Mouse (Mus musculus) layer of hippocampus, adult 11-12 months (tissue): ENCODE measurements around the gene Cntd1.

ENCODE experiments used
- DNase-seq: peaks from one replicate; pipeline ENCODE4 v3.0.0; 2022; ENCODE audit warnings: low spot score

Cntd1 gene

DNA sequence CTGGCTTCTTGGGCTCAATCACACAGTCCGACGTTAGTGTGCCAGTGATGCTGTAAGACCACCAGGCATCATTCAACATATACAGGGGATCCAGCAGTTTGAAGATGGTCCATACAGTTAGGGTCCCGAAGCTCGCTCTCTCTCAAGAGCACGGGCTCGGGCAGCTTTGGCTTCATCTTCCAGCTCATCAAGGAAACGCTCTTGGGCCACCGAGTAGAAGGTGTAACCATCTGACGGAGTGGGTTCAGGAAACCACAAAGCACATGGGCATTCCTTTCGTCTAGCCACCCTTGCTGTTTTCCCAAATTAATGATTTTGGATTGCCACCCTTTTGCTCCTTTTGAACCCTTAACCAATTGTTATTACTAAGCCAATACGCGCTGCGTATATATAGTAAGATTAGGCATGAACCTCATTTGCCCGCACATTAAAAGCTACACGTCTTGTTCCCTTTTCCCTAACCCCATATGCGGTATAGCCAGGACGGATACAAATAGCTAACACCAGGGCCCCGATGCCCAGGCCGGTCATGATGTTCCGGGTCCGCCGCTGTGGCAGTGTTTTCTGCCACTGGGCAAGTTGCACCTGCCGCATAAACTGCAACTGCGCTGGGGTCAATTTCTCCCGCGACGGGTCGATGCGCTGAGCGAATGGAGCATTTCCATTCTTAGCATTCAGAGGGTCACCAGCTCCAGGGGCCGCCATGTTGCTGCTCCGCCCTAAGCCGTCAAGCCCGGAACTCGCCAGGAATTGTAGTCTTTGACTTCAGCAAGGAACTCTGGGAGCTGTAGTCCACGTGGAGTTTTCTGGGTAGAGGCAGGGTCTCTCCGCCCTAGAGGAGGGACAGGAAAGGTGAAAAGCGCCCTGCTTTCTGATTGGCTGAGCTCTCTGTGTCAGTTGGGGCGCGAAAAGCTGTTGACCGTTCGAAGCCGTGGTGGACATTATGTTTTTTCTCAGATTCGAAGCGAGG, at the start of gene Cntd1, which contains the start of gene Coa3:
Cntd1 (plus strand) TSS at position 790 of the 970 bp plus-strand sequence.
Coa3 (minus strand) TSS at position 892 of the 970 bp plus-strand sequence.
- peak; percentile 84 for DNase-seq

- peak; percentile 18 for DNase-seq
Measured at GRCm38 (mm10) chr11:101229361-101229900, 49.4 kb upstream of the Cntd1 start.

GRCm38 (mm10) chr11:101230061-101230511, 48.7 kb upstream of the Cntd1 start:
- peak; percentile 17 for DNase-seq

DNA sequence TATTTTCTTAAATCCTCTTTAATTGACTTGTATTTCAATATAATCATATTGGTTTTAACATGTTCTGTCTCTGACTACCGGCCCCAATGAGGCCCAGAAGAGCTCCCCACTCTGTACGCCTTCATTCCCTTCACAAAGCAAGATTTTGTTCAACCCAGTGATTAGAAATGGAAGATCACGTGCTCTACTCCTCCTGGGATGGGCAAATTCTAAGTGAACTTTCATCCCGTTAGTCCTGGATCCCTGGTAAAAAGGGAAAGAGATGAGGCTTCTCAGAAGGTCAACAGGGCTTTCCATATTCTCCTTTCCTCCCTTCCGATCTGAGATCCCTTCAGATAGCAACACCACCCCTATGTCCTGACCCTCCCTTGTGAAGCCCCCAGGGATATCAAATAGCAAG, 48.3 kb upstream of the Cntd1 start:
- no peak for DNase-seq

DNA sequence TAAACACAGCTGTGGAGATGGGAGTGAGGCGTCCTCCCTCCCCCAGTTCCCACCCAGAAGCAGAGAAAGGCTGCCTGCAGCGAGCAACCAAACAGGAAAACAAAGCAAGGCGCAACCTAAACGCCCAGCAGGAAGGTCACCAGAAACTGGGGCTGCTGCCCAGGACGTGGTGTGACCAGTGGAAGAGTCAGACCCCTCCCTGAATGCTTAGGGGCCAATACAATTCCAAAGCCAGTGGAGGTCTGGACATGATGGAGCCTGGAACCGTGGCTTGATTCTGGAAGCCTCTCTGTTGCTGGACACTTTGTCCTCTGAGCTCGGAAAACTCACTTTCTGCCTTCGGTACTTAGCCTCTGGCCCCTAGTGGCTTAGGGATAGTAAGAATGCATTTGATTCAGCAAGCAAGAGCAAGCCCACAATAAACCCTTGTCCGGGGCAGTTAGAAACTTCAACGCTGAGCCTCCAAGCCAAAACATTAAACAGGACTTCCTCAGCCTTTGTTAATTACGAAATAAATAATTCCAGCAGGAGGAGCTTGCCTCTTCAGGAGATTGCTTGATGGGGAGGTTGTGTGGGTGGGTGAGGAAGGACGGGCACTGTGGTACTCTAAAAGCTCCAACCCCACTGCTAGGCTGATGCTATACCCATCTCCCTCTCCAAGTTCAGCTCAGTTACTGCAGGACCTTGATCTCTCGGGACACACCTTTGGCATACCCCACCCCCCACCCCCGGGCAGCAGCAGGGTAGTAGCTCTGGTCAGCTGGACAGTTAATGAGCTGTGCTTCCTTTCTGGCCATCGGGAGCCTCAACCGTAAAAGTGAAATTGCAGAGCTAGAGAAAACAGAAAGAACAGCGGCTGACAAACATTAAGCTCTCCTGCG, 47.6 kb upstream of the Cntd1 start:
- peak; percentile 22 for DNase-seq

DNA sequence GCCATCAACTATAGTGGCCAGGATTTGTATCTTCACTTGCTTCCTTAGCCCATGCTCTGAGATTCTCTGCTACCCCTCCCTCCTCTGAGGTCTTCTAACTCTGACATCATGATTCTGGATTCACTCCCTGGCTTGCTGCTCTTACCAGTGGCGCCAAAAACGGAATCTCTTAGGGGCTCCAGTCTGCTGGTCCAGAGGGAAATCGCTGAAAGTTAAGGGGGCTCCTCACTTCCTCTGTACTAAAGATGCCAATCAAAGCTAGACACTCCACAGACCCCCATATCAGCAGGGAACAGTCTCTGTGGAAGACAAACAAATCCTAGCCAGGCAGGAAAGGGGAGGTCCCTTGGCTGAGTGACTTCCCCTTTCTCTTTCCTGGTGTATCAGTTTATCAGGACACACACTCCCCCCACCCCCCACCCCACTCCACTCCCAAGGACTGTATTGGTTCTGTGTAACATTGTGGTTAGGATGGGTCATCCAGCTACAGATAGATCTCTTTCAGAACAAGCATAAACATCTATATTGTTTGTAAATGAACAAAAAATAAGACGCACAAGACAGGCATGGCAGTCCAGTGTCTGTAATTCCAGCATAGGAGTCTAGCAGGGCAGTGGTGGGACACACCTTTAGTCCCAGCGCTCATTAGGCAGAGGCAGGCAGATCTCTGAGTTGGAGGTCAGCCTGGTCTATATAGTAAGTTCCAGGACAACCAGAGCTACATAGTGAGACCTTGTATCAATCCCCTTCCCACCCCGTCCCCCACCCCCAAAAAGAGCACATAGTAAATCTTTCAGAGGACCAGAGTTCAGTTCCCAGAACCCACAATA, 46.6 kb upstream of the Cntd1 start:
- DNase-seq, result no peak

DNA sequence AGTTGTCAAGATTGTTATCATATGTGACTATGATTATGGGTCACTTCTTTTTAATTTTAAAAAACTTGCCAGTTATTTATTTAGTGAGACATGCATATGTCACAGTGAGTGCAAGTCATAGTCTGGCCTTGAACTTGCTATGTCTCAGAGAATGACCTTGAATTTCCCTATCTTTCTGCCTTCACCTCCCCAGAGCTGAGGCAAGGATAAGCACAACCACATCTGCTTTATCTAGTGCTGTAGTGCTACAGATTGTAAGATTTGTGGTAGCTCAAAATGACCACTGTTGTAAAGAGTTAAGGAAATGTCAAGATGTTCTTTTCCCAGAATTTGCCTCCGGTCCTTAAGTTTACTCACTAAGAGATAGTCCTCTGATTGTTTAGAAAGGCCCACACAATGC, 45.6 kb upstream of the Cntd1 start:
- no peak for DNase-seq

- no peak for DNase-seq
Measured at GRCm38 (mm10) chr11:101234124-101234523, 44.7 kb upstream of the Cntd1 start.

DNA sequence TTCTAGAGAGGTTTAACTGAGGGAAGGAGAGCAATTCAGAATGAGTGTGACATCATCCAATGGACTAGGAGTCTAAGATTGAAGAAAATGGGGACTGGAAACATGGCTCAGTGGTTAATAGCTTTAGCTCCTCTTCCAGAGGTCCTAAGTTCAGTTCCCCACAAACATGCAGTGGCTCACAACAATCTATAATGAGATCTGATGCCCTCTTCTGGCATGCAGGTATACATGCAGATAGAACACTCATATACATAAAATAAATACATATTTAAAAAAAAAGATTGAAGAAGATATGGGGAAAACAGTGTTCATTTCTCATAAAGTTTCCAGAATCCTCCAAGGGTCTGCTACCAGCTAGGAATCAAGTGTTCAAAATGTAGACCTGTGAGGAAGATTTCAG, 43.4 kb upstream of the Cntd1 start:
- DNase-seq, result no peak

- DNase-seq, result no peak
Measured at GRCm38 (mm10) chr11:101236782-101237181, 42.0 kb upstream of the Cntd1 start.

- DNase-seq, result peak; percentile 49
Measured at GRCm38 (mm10) chr11:101238071-101238647, 40.7 kb upstream of the Cntd1 start.

GRCm38 (mm10) chr11:101245071-101245470, 33.7 kb upstream of the Cntd1 start:
- DNase-seq, result no peak

- no peak for DNase-seq
Measured at GRCm38 (mm10) chr11:101245855-101246701, 32.7 kb upstream of the Cntd1 start, which contains the start of gene Ramp2. Ramp2 (plus strand) TSS chr11:101246028.

DNA sequence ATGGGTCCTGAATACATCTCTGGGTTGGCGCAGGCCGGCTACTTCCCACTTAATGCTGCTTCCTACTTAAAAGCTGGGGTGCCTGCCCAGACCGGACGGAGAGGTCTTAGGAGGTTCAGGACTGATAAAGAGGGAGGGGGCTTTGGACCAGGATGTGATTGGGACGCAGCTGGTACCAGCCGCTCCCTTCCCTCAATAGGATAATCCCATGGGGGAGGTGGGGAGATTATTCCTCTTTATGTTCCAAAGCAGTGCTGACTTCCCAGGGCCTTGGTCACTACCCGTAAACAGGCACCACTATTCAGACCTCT, 32.2 kb upstream of the Cntd1 start:
- DNase-seq, result no peak

- DNase-seq, result no peak
Measured at GRCm38 (mm10) chr11:101247521-101248030, 31.2 kb upstream of the Cntd1 start.

- peak; percentile 80 for DNase-seq
Measured at GRCm38 (mm10) chr11:101248258-101248994, 30.4 kb upstream of the Cntd1 start.

DNA sequence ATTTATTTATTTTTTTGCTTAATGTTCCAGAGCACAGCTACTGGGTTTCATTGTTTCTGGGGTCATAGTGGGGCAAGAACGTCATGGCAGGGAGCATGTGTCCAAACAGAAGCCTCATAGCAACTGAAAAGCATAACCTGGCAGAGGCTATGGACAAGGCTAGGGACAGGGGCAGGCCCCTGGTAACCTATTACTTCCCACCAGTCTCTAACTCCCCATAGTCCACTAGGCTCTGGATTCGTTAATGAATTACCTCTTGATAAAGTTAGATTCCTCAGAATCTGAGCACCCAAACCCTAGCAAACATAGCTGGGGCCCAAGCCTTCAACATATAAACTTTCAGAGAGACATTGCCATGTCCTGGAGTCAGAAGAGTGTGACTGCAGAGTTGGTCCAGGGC, 27.8 kb upstream of the Cntd1 start:
- DNase-seq, result no peak

DNA sequence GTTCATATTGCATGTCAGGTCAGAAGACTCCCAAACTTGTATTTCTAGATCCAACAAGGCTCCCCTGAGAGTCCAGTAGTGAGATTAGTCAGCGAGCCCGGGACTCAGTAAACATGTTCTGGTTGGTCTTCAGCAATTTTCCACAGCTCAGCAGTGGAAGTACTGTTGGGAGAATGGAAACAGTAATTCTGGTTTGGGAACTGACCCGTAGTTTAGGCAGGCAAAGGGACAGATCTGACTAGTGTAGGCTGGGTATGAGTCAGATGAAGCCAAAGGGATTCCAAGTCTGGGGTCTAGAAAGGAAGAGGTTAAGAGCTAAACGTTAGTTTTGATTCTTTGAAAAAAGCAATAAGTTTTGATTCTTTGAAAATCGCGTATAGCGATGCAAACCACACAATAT, 25.9 kb upstream of the Cntd1 start:
- no peak for DNase-seq
